Mouse (Mus musculus) regulatory T cell (primary cell): ENCODE data around the gene Sspo.

ENCODE experiments used
- in situ Hi-C: fragments of 300-600 bp; cut with MboI, MseI; formaldehyde crosslinking; loops from one replicate; pipeline ENCODE4 v1.15.1; 2025; ENCODE audit warnings: high pct_unique_total_duplicates

The Sspo gene

DNA sequence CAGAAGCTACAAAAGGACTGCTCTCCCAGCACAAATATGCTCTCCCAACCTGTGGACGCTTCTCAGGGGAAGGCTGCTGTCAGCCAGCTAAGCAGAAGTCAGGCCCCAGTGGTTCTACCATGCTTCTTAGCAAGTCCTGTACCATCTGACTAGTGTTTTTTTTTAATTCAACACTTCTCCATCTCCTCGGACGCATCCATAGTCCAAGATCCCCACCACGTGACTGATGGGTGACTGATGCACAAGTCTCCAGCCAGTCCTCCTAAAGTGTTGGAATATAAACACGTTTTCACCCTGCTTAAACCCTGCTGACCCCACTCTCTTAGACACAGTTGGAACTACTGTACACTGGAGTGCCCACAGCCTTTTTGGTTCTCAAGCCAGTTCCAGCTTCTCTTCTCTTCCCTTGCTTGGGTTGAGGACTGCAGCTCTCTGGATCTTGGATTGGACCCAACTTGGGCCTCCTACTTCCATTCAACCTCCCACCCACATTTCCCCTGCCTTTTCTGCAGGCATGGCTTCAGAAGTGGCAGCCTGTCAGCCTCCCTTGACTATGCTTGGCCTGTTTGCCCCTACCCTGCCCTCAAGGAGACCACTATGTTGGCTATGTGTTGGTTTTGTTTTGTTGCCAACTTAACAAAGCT, 12.2 kb upstream of the Sspo start:
- in situ Hi-C loops = no loop called here

DNA sequence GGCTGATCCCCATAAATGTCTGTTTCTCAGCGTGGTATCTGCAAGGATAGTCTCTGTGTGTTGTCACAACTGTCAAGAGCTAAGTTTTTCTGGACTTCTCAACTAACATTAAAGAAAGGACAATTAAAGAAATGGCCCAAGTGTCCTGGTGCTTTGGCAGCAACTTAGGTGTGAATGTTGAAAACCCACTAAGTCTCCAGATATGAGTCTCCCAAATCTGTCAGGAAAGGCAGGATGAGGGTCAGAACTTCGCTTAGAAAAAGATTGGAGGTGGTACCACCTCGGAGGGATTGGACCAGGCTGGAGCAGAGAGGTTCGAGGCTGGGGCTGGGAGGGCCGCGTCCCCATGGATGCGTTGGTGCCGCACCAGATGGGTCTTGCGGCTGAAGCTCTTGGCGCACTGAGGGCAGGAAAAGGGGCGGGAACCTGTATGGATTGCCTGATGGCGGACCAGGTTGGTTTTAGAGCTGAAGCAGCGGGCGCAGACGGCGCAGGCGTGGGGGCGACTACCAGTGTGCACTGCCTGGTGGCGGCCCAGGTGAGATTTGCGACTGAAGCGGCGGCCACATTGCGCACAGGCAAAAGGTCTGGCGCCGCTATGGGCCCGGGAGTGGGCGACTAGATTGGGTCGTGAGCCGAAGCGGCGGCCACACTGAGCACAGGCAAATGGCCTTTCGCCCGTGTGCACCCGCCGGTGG, 10.2 kb upstream of the Sspo start:
- in situ Hi-C loops = no loop called here

DNA sequence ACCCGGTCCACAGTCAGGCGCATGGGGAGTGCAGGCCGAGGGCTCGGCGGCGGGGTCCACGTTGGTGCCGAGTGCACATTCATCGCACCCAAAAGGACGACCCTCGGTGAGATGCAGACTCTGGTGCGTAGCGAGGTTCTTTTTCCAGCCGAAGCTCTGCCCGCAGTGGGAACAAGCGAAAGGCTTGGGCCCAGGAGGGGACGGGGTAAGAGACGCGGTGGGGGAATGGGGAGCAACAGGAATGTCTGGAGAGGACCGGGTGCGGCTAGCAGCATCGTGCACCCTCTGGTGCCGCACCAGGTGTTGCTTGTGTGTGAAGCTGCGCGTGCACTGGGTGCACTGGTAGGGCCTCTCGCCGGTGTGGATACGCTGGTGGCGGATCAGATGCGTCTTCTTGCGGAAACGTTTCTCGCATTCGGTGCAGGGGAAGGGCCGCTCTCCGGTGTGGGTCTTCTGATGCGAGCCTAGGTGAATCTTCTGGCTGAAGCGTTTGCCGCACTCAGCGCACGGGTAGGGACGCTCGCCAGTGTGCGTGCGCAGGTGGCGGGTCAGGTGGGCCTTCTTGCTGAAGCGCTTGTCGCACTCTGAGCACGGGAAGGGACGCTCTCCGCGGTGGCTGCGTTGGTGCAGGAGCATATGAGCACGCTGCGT, 9.4 kb upstream of the Sspo start:
- in situ Hi-C loops = no loop called here

DNA sequence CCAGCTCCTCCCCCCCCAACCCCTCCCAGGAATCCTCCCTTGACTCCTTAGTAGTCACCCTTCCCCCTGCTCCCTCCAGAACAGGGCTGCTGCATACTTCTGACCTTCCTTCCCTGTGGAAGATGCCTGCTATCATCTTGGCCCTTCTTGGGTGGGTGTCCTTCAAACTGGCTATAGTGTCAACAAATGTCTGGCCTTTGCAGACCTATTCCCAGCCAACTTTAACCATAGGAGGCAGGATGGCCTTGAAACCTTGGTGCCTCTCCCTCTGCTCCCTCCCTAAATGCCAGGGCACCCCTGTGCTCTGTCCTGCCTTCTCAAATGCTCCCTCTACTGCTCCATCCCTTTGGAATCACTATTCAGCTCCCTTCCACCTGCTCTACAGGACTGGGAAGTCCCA, 8.4 kb upstream of the Sspo start:
- in situ Hi-C loops = no loop called here

DNA sequence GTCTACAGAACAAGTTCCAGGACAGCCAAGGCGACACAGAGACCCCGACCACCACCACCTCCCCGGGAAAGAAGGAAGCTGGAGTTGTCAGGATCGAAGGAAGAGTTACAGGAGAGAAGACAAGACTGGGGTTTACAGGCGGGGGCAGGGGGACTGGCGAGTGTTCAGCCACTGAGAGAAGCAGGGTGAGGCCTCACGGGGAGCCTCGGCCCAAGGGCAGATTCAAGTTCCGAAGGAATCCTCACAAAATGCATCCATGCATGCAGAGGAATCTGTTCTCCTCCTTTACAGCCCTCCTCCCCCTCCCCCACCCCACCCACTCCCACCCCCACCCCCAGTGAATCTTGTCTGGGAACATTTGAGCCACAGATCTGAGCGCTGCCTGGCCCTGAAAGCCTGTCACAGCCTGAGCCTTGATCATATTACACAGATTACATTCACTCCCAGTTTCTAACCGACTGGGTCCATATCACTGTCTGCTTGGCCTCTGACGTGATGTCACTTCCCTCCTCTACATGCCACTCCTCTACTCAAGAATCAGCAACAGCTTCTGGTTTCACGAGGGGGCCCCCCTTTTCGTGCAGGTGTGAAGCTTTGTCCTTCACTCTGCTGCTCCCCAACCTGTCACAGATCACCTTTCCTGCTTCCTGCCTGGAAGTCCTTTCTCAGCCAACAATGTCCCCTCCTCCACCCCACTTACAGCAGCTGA, 7.6 kb upstream of the Sspo start:
- in situ Hi-C loops = no loop called here

DNA sequence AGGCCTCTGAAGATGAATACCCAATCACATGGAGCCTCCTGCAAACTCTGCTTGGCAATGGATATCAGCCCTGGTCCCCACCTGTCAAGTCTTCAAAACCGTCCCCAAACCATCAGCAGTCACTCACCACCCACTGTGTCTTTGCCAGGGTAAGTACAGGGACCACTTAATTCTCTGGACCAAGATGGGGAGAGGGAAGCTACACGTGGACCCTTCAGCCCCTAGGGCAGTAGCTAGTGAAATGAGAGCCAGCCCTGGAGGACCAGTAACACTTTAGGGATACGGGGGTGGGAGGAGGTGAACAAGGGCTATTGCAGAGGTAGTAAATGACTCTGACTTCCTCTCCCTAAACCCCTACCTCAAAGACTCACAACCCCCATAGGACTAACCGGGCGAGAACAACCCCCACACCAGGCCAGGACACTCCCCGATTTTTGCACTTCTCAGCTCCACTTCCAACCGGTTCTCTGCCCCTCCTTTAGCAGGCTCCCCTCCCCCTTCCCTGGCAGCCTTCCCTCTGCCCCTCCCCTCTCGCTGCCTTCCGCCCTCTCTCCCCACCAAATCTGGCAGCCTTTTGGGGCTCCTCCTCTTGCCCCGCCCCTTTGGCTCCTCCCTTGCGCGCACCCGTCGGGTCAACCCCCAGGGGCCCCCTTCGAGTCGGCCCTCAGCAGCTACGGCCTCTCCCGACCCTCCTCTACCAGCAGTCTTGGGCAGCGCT, 4.3 kb upstream of the Sspo start:
- in situ Hi-C loops = no loop called here

DNA sequence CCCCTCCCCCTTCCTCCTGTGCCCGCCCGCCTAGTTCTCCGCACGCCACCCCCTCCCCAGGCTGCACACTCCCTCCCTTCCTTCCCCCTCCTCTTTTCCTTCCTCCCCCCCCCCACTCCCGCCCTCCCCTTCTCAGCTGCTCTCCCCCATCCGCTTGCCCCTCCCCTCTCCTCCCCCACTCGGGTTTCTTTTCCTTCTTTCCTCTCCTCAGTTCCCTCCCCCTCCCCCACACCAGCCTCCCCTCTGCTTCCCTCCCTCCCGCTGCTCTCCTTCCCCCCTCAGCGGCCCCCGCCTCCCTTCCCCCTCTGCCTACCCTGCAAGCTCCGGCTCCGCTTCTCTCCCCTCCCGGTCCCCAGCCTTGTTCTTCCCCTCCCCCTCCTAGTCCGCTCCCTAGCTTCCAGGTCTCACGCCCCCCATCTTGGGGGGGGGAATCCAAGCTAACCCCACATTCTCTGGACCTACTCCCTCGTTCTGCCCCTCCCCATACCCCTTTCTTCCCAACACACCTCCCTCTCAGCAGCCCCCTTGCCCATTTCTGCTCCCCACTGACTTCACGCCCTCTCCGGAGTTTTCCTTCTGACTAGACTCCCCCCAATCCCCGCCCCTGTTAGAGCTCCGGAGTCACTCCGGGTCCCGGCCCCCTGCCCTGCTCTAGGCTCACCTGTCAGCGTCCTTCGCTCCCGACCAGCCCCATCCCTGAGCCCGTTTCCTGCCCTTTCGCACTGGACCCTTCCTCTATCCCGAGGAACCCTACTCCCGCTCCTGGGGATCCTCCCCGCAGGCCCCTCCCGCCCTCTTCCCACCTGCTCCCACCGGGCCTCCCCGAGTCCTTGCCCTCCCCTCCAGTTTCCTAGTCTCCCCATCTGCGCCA, 3.5 kb upstream of the Sspo start:
- in situ Hi-C loops = no loop called here

DNA sequence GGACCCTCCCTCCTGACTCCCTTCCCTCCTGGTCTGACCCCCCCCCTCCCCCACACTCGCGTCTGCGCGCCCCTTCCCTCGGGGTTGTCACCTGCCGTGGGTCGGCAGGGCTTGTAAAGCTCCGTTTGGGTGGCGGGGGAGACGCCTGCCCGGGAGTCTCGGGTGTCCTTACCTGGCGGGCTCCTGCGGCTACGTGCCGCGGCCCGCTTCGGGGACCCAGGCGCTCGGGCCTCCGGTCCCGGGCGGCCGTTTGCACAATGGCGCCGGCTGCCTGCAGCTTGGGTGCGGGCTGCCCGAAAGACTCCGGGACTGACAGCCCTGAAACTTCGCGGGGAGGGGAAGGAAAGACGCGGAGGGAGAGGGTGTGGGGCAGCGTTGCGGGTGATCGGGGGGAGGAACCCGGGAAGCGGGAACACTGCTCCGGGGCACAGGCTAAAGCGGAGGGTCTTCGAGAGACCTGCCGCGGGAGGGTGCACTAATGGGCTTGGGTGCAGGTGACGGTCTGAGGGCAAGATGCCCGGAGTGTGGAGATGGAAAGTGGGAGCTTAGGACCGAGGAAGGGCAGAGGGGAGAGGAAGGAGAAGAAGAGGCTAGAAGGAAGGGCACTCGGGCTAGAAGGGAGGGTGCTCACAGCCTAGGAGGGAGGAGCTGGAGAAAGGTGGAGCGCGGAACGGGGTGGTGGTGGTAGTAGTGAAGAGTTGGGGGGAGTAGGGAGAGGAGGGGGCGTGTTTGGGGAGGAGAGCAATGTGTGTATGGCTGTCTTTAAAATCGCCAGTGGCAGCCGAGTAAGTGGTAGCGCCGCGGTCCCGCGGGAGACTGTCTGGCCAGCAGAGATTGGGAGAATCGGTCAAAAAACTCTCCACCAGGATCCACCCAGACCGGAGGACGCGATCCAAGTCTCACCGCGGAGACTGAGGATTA, 2.6 kb upstream of the Sspo start, which contains the start of gene Zfp467:
Gene Zfp467 (minus strand): TSS at position 645 of the 921 bp plus-strand sequence.
- in situ Hi-C loops = no loop called here

DNA sequence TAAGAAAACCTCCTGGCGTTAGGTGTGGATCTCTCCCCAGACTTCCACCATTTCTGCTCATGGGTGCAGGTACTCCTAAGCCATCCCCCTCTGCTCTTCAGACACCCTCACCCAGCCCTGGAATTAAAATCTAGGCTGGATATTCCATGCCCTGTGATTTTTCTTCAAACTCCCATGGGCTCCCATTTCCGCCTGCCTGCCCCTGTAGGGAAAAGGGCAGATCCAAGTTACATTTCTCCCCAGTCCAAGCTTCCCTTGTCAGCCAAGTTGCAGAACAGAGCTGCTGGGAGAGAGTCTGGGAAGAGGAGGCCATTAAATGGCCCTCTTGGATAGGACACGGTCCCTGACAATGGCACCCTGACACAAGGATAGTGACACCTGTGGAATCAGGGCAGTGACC, 1.8 kb upstream of the Sspo start:
- in situ Hi-C loops = no loop called here

DNA sequence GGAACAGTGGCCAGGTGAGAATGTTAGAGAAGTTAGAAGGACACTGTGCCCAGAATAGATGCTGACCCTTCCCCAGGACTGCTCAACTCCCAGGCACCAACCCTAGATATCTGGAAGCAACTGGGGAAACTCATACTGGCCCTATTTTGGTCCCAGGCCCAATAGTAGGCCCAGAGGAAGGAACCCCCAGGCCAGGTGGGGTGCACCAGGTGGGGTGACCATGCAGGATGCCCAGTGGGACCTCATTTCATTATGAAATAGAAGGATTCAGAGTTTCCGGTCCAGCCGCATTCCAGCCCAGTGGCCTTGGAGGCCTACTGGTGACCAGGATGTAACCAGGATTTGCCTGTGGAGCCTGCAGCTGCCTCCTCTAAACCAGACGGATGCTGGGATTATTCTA, 1.1 kb upstream of the Sspo start:
- in situ Hi-C loops = no loop called here

DNA sequence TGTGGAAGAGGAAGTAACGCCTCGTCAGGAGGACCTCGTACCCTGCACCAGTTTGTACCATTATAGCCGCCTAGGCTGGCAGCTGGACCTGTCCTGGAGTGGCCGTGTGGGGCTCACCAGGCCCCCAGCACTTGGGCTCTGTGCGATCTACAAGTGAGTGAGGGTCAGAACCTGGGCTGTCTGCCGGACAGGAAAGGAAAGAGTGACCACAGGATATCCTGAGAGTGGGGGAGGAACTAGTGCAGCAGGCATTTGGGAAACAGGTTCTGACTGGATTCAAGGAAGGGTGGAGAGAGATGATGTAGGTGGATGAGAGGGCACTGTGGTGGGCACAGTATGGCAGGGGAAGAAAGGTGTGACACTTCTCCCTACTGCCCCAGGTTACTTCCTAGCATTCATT, 498 bp downstream of the Sspo start:
- in situ Hi-C loops = no loop called here

DNA sequence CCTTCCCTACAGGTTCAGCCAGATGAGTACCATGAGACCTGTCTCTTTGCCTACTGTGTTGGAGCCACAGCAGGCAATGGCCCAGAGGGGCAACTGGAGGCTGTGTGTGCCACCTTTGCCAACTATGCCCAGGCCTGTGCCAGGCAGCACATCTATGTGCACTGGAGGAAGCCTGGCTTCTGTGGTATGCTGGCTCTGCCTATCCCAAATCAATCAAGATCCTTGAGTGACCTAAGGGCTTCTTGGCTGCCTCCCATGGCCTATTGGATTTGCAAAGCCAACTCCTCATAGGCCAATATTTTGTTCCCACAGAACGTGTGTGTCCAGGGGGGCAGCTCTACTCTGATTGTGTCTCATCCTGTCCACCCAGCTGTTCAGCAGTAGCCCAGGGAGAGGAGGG, 4.1 kb downstream of the Sspo start:
- in situ Hi-C loops = no loop called here

DNA sequence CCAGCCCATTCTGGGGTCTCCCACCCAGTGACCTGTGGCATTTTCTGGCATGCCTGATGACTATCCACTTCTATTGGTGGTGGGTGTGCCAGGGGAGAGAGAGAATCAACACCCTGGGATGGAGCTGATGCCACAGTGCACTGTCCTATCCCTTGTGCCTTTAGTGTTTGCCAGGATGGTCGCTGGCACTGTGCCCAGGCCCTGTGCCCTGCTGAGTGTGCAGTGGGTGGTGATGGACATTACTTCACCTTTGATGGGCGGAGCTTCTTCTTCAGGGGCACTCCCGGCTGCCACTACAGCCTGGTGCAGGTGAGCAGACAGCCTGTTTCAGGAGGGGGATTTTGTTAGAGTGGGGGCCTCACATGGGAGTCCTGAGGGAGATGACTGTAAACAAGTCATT, 4.7 kb downstream of the Sspo start:
- in situ Hi-C loops = no loop called here

DNA sequence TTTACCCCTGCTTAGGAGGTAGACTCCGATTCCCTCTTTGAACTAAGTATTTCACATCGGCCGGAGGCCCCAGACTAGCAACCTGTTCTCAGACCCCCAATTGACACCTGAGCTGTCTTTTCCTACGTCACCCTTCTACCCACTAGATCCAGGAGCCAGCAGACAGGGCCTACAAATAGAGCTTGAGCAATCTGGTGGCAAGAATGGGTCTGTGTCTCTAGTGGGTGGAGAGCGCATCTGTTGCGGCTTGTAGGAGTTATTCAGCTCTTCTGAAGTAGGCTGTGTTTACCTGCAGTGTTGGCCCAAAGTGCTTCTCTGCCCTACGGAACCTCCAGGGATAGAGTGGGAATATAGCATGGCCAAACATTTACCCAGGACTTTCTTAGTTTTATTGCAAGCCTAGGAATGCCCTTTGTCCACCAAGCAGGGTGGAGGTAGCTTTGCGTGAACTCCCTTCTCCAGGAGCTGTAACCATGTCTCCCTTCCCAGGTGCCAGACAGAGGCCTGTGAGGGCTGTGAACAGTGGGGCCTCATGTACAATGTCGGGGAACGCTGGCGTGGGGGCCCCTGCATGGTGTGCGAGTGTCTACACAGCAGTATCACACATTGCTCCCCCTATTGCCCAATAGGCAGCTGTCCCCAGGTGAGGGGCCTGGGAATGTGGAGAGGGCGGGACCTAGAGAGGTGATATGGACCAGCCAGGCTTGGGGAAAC, 17.1 kb downstream of the Sspo start:
- in situ Hi-C loops = no loop called here

DNA sequence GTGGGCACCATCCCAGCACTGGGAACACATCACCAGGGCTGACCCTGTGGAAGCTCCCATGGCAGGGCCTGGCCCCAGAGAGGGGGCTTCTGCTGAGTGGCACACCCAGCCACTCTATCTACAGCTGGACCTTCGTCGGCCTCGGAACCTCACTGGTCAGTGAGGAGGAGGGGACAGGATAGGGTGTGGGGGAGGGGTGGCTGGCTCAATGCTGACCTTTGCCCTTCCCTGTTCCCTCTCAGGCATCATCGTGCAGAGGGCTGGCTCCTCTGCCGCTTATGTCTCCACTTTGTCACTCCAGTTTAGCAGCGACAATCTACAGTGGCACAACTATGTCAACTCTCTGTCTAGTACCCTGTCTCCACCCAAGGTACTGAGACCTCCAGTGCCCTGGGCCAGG, 18.7 kb downstream of the Sspo start:
- in situ Hi-C loops = no loop called here

DNA sequence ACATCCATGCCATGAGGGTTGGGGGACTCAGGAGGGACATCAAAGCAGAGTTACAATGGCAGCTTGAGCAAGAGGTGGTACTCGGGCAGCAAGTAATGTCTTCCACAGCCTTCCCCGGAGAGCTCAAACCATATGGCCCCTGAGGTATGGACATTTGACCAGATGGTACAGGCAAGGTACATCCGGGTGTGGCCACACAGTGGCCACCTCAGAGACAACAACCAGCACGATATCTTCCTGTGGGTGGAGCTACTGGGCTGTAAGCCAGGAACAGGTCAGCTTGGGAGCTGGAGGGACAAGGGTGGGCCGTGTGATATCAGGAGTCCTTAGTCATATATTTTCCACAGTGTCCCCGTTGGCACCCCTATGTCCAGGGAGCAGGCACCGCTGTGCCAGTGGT, 19.5 kb downstream of the Sspo start:
- in situ Hi-C loops = no loop called here

DNA sequence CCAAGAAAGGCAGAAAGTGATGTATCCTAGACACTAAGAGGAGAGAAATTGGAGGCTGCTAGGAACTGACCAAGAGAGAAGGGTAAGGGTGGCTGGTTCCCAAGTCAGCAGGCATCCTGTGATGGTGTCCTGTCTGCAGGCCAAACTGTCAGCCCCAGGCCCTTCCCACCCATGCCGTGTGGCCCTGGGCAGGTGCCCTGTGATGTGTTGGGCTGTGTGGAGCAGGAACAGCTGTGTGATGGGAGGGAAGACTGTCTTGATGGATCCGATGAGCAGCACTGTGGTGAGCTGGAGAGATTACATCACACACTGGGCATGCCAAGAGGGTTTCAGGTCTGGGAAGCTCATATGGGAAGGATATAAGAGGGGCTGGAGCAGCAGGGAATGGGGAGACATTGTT, 22.7 kb downstream of the Sspo start:
- in situ Hi-C loops = no loop called here

DNA sequence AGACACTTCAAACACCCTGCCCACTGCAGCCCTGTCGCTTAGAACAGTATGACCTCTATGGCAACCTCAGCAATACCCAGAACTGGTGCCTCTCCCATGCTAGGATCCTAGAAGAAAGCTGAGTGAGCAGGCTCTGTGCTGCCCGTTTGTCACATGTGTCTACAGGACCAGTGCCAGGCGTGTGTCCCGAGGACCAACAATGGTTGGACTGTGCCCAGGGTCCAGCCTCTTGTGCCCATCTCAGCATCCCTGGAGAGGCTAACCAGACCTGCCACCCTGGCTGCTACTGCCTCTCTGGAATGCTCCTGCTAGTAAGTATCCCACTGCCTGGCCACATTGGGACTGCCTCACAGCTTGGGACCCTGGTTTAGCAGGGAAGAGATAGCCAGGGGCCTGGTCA, 30.4 kb downstream of the Sspo start:
- in situ Hi-C loops = no loop called here

DNA sequence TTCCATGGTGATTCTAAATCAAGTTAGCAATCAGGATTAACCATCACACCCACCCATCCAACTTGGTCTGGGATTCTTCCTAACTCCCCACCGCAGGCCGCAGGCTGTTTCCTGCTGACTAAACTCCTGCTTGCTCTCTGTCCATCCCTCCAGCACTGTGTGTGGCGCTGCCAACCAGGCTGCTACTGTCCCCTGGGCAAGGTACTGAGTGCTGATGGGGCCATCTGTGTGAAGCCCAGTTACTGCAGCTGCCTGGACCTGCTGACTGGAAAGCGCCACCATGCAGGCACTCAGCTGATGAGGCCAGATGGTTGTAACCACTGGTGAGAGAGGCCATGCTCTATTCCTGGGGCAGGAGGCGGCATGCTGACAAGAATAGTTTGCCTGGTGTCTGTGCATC, 34.5 kb downstream of the Sspo start:
- in situ Hi-C loops = no loop called here
